Mouse (Mus musculus): ENCODE data around the gene Alg14. TPM values are rescaled to one million over a fixed set of nuclear protein-coding genes. Genes with fewer than 3 reads are reported as not detected.
A peak's percentile ranks its signal among the peaks of the same experiment; 100 is the strongest.

Alg14 gene
- polyA plus RNA-seq, 1 experiment, result 12.3 TPM

- peak overlapping the region; percentile 3 for H3ac ChIP-seq (ENCODE audit: control insufficient read depth, insufficient read length, low read depth)
- no peak overlapping the region for H3K4me3 ChIP-seq (ENCODE audit: insufficient read depth, poor library complexity, severe bottlenecking)
- H3K36me3 ChIP-seq (ENCODE audit: control insufficient read depth, insufficient read depth), result no peaks in the 10 kb centered on the region
- peaks cover 13% of the 10 kb centered on the region for H3K27me3 ChIP-seq (ENCODE audit: control insufficient read depth, insufficient read depth, insufficient read length)
- no peak for TF ChIP-seq MYOG (IDR thresholded peaks at IDR 0.05; ENCODE audit: control insufficient read depth, extremely low read depth, insufficient read length)
- TF ChIP-seq CEBPB (IDR thresholded peaks at IDR 0.05; ENCODE audit: low read depth), result no peak
- no peak for TF ChIP-seq MYOD1 (IDR thresholded peaks at IDR 0.05; ENCODE audit: control insufficient read depth, insufficient read length, low read depth)
- TF ChIP-seq CTCF (IDR thresholded peaks at IDR 0.05; ENCODE audit: control insufficient read depth, insufficient read depth, insufficient read length), result no peak
- TF ChIP-seq USF1 (IDR thresholded peaks at IDR 0.05; ENCODE audit: low read depth), result no peak
- no peak for TF ChIP-seq FOSL1 (IDR thresholded peaks at IDR 0.05; ENCODE audit: insufficient read depth, low read length, poor library complexity, severe bottlenecking)
- TF ChIP-seq MAX (IDR thresholded peaks at IDR 0.05), result no peak
- H3K79me3 ChIP-seq (ENCODE audit: low read depth), result no peaks in the 10 kb centered on the region
- H3K79me2 ChIP-seq (ENCODE audit: control insufficient read depth, insufficient read depth), result no peaks in the 10 kb centered on the region
Measured at GRCm38 (mm10) chr3:121263205-121263548, 28.4 kb upstream of the Alg14 start.

GRCm38 (mm10) chr3:121264242-121264641 is 27.3 kb upstream of the Alg14 start:
- H3K4me3 ChIP-seq (ENCODE audit: insufficient read depth, poor library complexity, severe bottlenecking), result no peak overlapping the region
- peaks cover 13% of the 10 kb centered on the region for H3K27me3 ChIP-seq (ENCODE audit: control insufficient read depth, insufficient read depth, insufficient read length)
- no peaks in the 10 kb centered on the region for H3K79me3 ChIP-seq (ENCODE audit: low read depth)
- no peak for TF ChIP-seq CTCF (IDR thresholded peaks at IDR 0.05; ENCODE audit: control insufficient read depth, insufficient read depth, insufficient read length)
- no peak for TF ChIP-seq CEBPB (IDR thresholded peaks at IDR 0.05; ENCODE audit: low read depth)
- no peak for TF ChIP-seq FOSL1 (IDR thresholded peaks at IDR 0.05; ENCODE audit: insufficient read depth, low read length, poor library complexity, severe bottlenecking)
- TF ChIP-seq MYOG (IDR thresholded peaks at IDR 0.05; ENCODE audit: control insufficient read depth, extremely low read depth, insufficient read length), result no peak
- no peak for TF ChIP-seq USF1 (IDR thresholded peaks at IDR 0.05; ENCODE audit: low read depth)
- no peak for TF ChIP-seq MAX (IDR thresholded peaks at IDR 0.05)
- no peak for TF ChIP-seq MYOD1 (IDR thresholded peaks at IDR 0.05; ENCODE audit: control insufficient read depth, insufficient read length, low read depth)
- no peaks in the 10 kb centered on the region for H3K36me3 ChIP-seq (ENCODE audit: control insufficient read depth, insufficient read depth)
- H3K79me2 ChIP-seq (ENCODE audit: control insufficient read depth, insufficient read depth), result no peaks in the 10 kb centered on the region
- H3ac ChIP-seq (ENCODE audit: control insufficient read depth, insufficient read length, low read depth), result no peak overlapping the region

- H3K27me3 ChIP-seq (ENCODE audit: control insufficient read depth, insufficient read depth, insufficient read length), result peaks cover 12% of the 10 kb centered on the region
- H3K36me3 ChIP-seq (ENCODE audit: control insufficient read depth, insufficient read depth), result no peaks in the 10 kb centered on the region
- no peak overlapping the region for H3ac ChIP-seq (ENCODE audit: control insufficient read depth, insufficient read length, low read depth)
- no peaks in the 10 kb centered on the region for H3K79me3 ChIP-seq (ENCODE audit: low read depth)
- TF ChIP-seq MAX (IDR thresholded peaks at IDR 0.05) (no peak), USF1 (IDR thresholded peaks at IDR 0.05; ENCODE audit: low read depth) (no peak), MYOG (IDR thresholded peaks at IDR 0.05; ENCODE audit: control insufficient read depth, extremely low read depth, insufficient read length) (no peak), FOSL1 (IDR thresholded peaks at IDR 0.05; ENCODE audit: insufficient read depth, low read length, poor library complexity, severe bottlenecking) (no peak), CEBPB (IDR thresholded peaks at IDR 0.05; ENCODE audit: low read depth) (no peak), CTCF (IDR thresholded peaks at IDR 0.05; ENCODE audit: control insufficient read depth, insufficient read depth, insufficient read length) (no peak), MYOD1 (IDR thresholded peaks at IDR 0.05; ENCODE audit: control insufficient read depth, insufficient read length, low read depth) (no peak)
- H3K79me2 ChIP-seq (ENCODE audit: control insufficient read depth, insufficient read depth), result no peaks in the 10 kb centered on the region
- H3K4me3 ChIP-seq (ENCODE audit: insufficient read depth, poor library complexity, severe bottlenecking), result no peak overlapping the region
Measured at GRCm38 (mm10) chr3:121267283-121267682, 24.3 kb upstream of the Alg14 start.

GRCm38 (mm10) chr3:121272577-121272976 is 19.0 kb upstream of the Alg14 start:
- Histone ChIP-seq H3K27me3 (ENCODE audit: control insufficient read depth, insufficient read depth, insufficient read length) (no peaks in the 10 kb centered on the region), H3K79me3 (ENCODE audit: low read depth) (no peaks in the 10 kb centered on the region), H3K36me3 (ENCODE audit: control insufficient read depth, insufficient read depth) (no peaks in the 10 kb centered on the region), H3K79me2 (ENCODE audit: control insufficient read depth, insufficient read depth) (no peaks in the 10 kb centered on the region), H3K4me3 (ENCODE audit: insufficient read depth, poor library complexity, severe bottlenecking) (no peak overlapping the region), H3ac (ENCODE audit: control insufficient read depth, insufficient read length, low read depth) (no peak overlapping the region)
- TF ChIP-seq USF1 (IDR thresholded peaks at IDR 0.05; ENCODE audit: low read depth) (no peak), MYOD1 (IDR thresholded peaks at IDR 0.05; ENCODE audit: control insufficient read depth, insufficient read length, low read depth) (no peak), MYOG (IDR thresholded peaks at IDR 0.05; ENCODE audit: control insufficient read depth, extremely low read depth, insufficient read length) (no peak), CEBPB (IDR thresholded peaks at IDR 0.05; ENCODE audit: low read depth) (no peak)

- H3K27me3 ChIP-seq (ENCODE audit: control insufficient read depth, insufficient read depth, insufficient read length), result no peaks in the 10 kb centered on the region
- H3K4me3 ChIP-seq (ENCODE audit: insufficient read depth, poor library complexity, severe bottlenecking), result no peak overlapping the region
- no peaks in the 10 kb centered on the region for H3K79me3 ChIP-seq (ENCODE audit: low read depth)
- H3K79me2 ChIP-seq (ENCODE audit: control insufficient read depth, insufficient read depth), result no peaks in the 10 kb centered on the region
- H3ac ChIP-seq (ENCODE audit: control insufficient read depth, insufficient read length, low read depth), result no peak overlapping the region
- no peak for TF ChIP-seq MYOG (IDR thresholded peaks at IDR 0.05; ENCODE audit: control insufficient read depth, extremely low read depth, insufficient read length)
- TF ChIP-seq FOSL1 (IDR thresholded peaks at IDR 0.05; ENCODE audit: insufficient read depth, low read length, poor library complexity, severe bottlenecking), result no peak
- no peak for TF ChIP-seq CEBPB (IDR thresholded peaks at IDR 0.05; ENCODE audit: low read depth)
- TF ChIP-seq MYOD1 (IDR thresholded peaks at IDR 0.05; ENCODE audit: control insufficient read depth, insufficient read length, low read depth), result no peak
- no peak for TF ChIP-seq USF1 (IDR thresholded peaks at IDR 0.05; ENCODE audit: low read depth)
- TF ChIP-seq CTCF (IDR thresholded peaks at IDR 0.05; ENCODE audit: control insufficient read depth, insufficient read depth, insufficient read length), result no peak
- no peak for TF ChIP-seq MAX (IDR thresholded peaks at IDR 0.05)
- no peaks in the 10 kb centered on the region for H3K36me3 ChIP-seq (ENCODE audit: control insufficient read depth, insufficient read depth)
Measured at GRCm38 (mm10) chr3:121274010-121274409, 17.6 kb upstream of the Alg14 start.

GRCm38 (mm10) chr3:121277009-121277408 is 14.6 kb upstream of the Alg14 start:
- H3K4me3 ChIP-seq (ENCODE audit: insufficient read depth, poor library complexity, severe bottlenecking), result no peak overlapping the region
- H3K27me3 ChIP-seq (ENCODE audit: control insufficient read depth, insufficient read depth, insufficient read length), result no peaks in the 10 kb centered on the region
- H3K79me2 ChIP-seq (ENCODE audit: control insufficient read depth, insufficient read depth), result no peaks in the 10 kb centered on the region
- no peak overlapping the region for H3ac ChIP-seq (ENCODE audit: control insufficient read depth, insufficient read length, low read depth)
- no peaks in the 10 kb centered on the region for H3K79me3 ChIP-seq (ENCODE audit: low read depth)
- H3K36me3 ChIP-seq (ENCODE audit: control insufficient read depth, insufficient read depth), result no peaks in the 10 kb centered on the region
- TF ChIP-seq MYOG (IDR thresholded peaks at IDR 0.05; ENCODE audit: control insufficient read depth, extremely low read depth, insufficient read length), result no peak
- no peak for TF ChIP-seq CEBPB (IDR thresholded peaks at IDR 0.05; ENCODE audit: low read depth)

Data from C2C12 (cell line).